Mouse (Mus musculus): Measurements from ENCODE around the gene Itga9. TPM values are rescaled to one million over a fixed set of nuclear protein-coding genes. Genes with fewer than 3 reads are reported as not detected.

The Itga9 gene
- total RNA-seq, 1 experiment from 2014 or later: 4.7 TPM

- peak in 1 of 2 experiments; percentile 28; a peak in 1 of 4 replicates for ATAC-seq (replicated peaks in 1 of 2; ENCODE audit: insufficient read depth in 1 of 2, low FRiP score in 2 of 2, low TSS enrichment in 1 of 2, low read depth in 1 of 2, poor library complexity in 2 of 2, severe bottlenecking in 2 of 2)
Measured at GRCm38 (mm10) chr9:118921926-118922325, 315.4 kb downstream of the Itga9 start.

- no peak for ATAC-seq (replicated peaks in 1 of 2; ENCODE audit: insufficient read depth in 1 of 2, low FRiP score in 2 of 2, low TSS enrichment in 1 of 2, low read depth in 1 of 2, poor library complexity in 2 of 2, severe bottlenecking in 2 of 2)
Measured at GRCm38 (mm10) chr9:118924554-118925085, 318.1 kb downstream of the Itga9 start.

GRCm38 (mm10) chr9:118925286-118926110 lies 319.0 kb downstream of the Itga9 start:
- ATAC-seq (replicated peaks in 1 of 2; ENCODE audit: insufficient read depth in 1 of 2, low FRiP score in 2 of 2, low TSS enrichment in 1 of 2, low read depth in 1 of 2, poor library complexity in 2 of 2, severe bottlenecking in 2 of 2): peak; percentile 74 to 82

GRCm38 (mm10) chr9:118926111-118926650 lies 319.7 kb downstream of the Itga9 start, which contains the start of gene Ctdspl:
TSS of gene Ctdspl (plus strand) at chr9:118926453.
- peak in 1 of 2 experiments; percentile 2; a peak in 1 of 4 replicates for ATAC-seq (replicated peaks in 1 of 2; ENCODE audit: insufficient read depth in 1 of 2, low FRiP score in 2 of 2, low TSS enrichment in 1 of 2, low read depth in 1 of 2, poor library complexity in 2 of 2, severe bottlenecking in 2 of 2)

GRCm38 (mm10) chr9:118926688-118927321 lies 320.3 kb downstream of the Itga9 start:
- ATAC-seq (replicated peaks in 1 of 2; ENCODE audit: insufficient read depth in 1 of 2, low FRiP score in 2 of 2, low TSS enrichment in 1 of 2, low read depth in 1 of 2, poor library complexity in 2 of 2, severe bottlenecking in 2 of 2): no peak

- ATAC-seq (replicated peaks in 1 of 2; ENCODE audit: insufficient read depth in 1 of 2, low FRiP score in 2 of 2, low TSS enrichment in 1 of 2, low read depth in 1 of 2, poor library complexity in 2 of 2, severe bottlenecking in 2 of 2): peak; percentile 40 to 44
Measured at GRCm38 (mm10) chr9:118927501-118927900, 321.0 kb downstream of the Itga9 start.

- no peak for ATAC-seq (replicated peaks in 1 of 2; ENCODE audit: insufficient read depth in 1 of 2, low FRiP score in 2 of 2, low TSS enrichment in 1 of 2, low read depth in 1 of 2, poor library complexity in 2 of 2, severe bottlenecking in 2 of 2)
Measured at GRCm38 (mm10) chr9:118928007-118928406, 321.5 kb downstream of the Itga9 start.

- ATAC-seq (replicated peaks in 1 of 2; ENCODE audit: insufficient read depth in 1 of 2, low FRiP score in 2 of 2, low TSS enrichment in 1 of 2, low read depth in 1 of 2, poor library complexity in 2 of 2, severe bottlenecking in 2 of 2): no peak
Measured at GRCm38 (mm10) chr9:118928656-118929055, 322.2 kb downstream of the Itga9 start.

GRCm38 (mm10) chr9:118930611-118931010 lies 324.1 kb downstream of the Itga9 start:
- no peak for ATAC-seq (replicated peaks in 1 of 2; ENCODE audit: insufficient read depth in 1 of 2, low FRiP score in 2 of 2, low TSS enrichment in 1 of 2, low read depth in 1 of 2, poor library complexity in 2 of 2, severe bottlenecking in 2 of 2)

GRCm38 (mm10) chr9:118933800-118934199 lies 327.3 kb downstream of the Itga9 start:
- no peak for ATAC-seq (replicated peaks in 1 of 2; ENCODE audit: insufficient read depth in 1 of 2, low FRiP score in 2 of 2, low TSS enrichment in 1 of 2, low read depth in 1 of 2, poor library complexity in 2 of 2, severe bottlenecking in 2 of 2)

GRCm38 (mm10) chr9:118934319-118934718 lies 327.8 kb downstream of the Itga9 start:
- ATAC-seq (replicated peaks in 1 of 2; ENCODE audit: insufficient read depth in 1 of 2, low FRiP score in 2 of 2, low TSS enrichment in 1 of 2, low read depth in 1 of 2, poor library complexity in 2 of 2, severe bottlenecking in 2 of 2): no peak

- no peak for ATAC-seq (replicated peaks in 1 of 2; ENCODE audit: insufficient read depth in 1 of 2, low FRiP score in 2 of 2, low TSS enrichment in 1 of 2, low read depth in 1 of 2, poor library complexity in 2 of 2, severe bottlenecking in 2 of 2)
Measured at GRCm38 (mm10) chr9:118935098-118935497, 328.6 kb downstream of the Itga9 start.

GRCm38 (mm10) chr9:118936071-118936470 lies 329.6 kb downstream of the Itga9 start:
- ATAC-seq (replicated peaks in 1 of 2; ENCODE audit: insufficient read depth in 1 of 2, low FRiP score in 2 of 2, low TSS enrichment in 1 of 2, low read depth in 1 of 2, poor library complexity in 2 of 2, severe bottlenecking in 2 of 2): no peak

- no peak for ATAC-seq (replicated peaks in 1 of 2; ENCODE audit: insufficient read depth in 1 of 2, low FRiP score in 2 of 2, low TSS enrichment in 1 of 2, low read depth in 1 of 2, poor library complexity in 2 of 2, severe bottlenecking in 2 of 2)
Measured at GRCm38 (mm10) chr9:118937515-118937914, 331.0 kb downstream of the Itga9 start.

- ATAC-seq (replicated peaks in 1 of 2; ENCODE audit: insufficient read depth in 1 of 2, low FRiP score in 2 of 2, low TSS enrichment in 1 of 2, low read depth in 1 of 2, poor library complexity in 2 of 2, severe bottlenecking in 2 of 2): no peak
Measured at GRCm38 (mm10) chr9:118939410-118939809, 332.9 kb downstream of the Itga9 start.

- no peak for ATAC-seq (replicated peaks in 1 of 2; ENCODE audit: insufficient read depth in 1 of 2, low FRiP score in 2 of 2, low TSS enrichment in 1 of 2, low read depth in 1 of 2, poor library complexity in 2 of 2, severe bottlenecking in 2 of 2)
Measured at GRCm38 (mm10) chr9:118939831-118940230, 333.3 kb downstream of the Itga9 start.

GRCm38 (mm10) chr9:118940591-118941207 lies 334.2 kb downstream of the Itga9 start:
- ATAC-seq (replicated peaks in 1 of 2; ENCODE audit: insufficient read depth in 1 of 2, low FRiP score in 2 of 2, low TSS enrichment in 1 of 2, low read depth in 1 of 2, poor library complexity in 2 of 2, severe bottlenecking in 2 of 2): no peak

- no peak for ATAC-seq (replicated peaks in 1 of 2; ENCODE audit: insufficient read depth in 1 of 2, low FRiP score in 2 of 2, low TSS enrichment in 1 of 2, low read depth in 1 of 2, poor library complexity in 2 of 2, severe bottlenecking in 2 of 2)
Measured at GRCm38 (mm10) chr9:118942030-118942429, 335.5 kb downstream of the Itga9 start.
